In the genomic region with DNA sequence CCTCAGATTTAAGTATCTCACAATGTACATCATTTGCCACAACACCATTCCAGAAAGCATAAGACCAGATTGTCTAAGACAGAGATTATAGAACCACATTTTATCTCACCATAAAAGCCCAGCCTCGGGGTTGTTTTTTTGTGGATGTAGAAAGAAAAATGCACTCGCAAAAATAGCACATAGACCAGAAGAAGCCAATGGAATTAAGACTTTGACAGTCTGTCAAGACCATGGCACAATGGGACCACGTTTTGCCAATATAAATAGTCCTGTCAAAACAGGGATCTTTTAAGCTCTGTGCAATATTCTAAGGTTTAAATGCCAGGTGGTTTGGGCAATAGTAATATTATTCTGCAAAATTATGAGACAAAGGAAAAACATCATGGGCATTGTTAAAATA, we compare ENCODE assay signal across 17 mouse cellular contexts.
"Had no signal": no experiment of that assay in that cellular context is flagged by ENCODE, and none has a peak within 500 bp of the region (broad histone marks: within the 10 kb centered on the region; RNA-seq: fewer than 3 reads in every experiment).

No protein-coding gene starts in this region.

- DNase-seq: left cerebral cortex, postnatal 4 days; liver; liver, embryonic 13.5 days; liver, postnatal 0 days; lung, adult 18-20 months; lung, adult 2 months; lung, embryonic 14.5 days; lung, postnatal 10 days; lung, postnatal 14 days; lung, postnatal 36 days; lung, postnatal 4 days; midbrain, embryonic 14.5 days had no signal

- ATAC-seq: liver, embryonic 12.5 days; liver, postnatal 0 days; lung, postnatal 0 days; midbrain, embryonic 13.5 days; midbrain, embryonic 15.5 days; midbrain, embryonic 16.5 days had no signal
